Mouse (Mus musculus) thymus, adult 2 months (tissue): ENCODE data around the gene Rasa2. TPM values are rescaled to one million over a fixed set of nuclear protein-coding genes. Genes with fewer than 3 reads are reported as not detected.

Source experiments
- DNase-seq: peaks from one replicate; pipeline ENCODE4 v3.0.0; 2021
- H3K27ac ChIP-seq: fragments of 200-500 bp; 2 replicates; pipeline ENCODE4 v1.5.1; 2012; ENCODE audit warnings: low read length, control low read depth; ENCODE audit not compliant: control insufficient read depth, insufficient read depth
- H3K27me3 ChIP-seq: fragments of 200-500 bp; 2 replicates; pipeline ENCODE4 v1.6.1; 2012; ENCODE audit warnings: mild to moderate bottlenecking, low read length, moderate library complexity, mixed read lengths; ENCODE audit not compliant: control insufficient read depth, insufficient read depth
- H3K36me3 ChIP-seq: fragments of 200-500 bp; 2 replicates; pipeline ENCODE4 v1.6.1; 2012; ENCODE audit warnings: mild to moderate bottlenecking, low read length, moderate library complexity; ENCODE audit not compliant: control insufficient read depth, insufficient read depth
- H3K4me1 ChIP-seq: fragments of 200-500 bp; replicated peaks from 2 replicates; pipeline ENCODE4 v1.6.1; 2012; ENCODE audit warnings: low read length; ENCODE audit not compliant: control insufficient read depth, insufficient read depth
- H3K4me3 ChIP-seq: fragments of 200-500 bp; 2 replicates; pipeline ENCODE4 v1.5.1; 2012; ENCODE audit warnings: mild to moderate bottlenecking, low read length, control low read depth, moderate library complexity; ENCODE audit not compliant: control insufficient read depth, insufficient read depth
- CTCF ChIP-seq: fragments of 200-500 bp; IDR thresholded peaks from 2 replicates; pipeline ENCODE4 v1.5.1; 2012; ENCODE audit warnings: mild to moderate bottlenecking, control low read depth, low read length, moderate library complexity, borderline replicate concordance; ENCODE audit not compliant: control insufficient read depth, poor library complexity, insufficient read depth; ENCODE audit errors: extremely low read depth
- POLR2A ChIP-seq: fragments of 200-500 bp; IDR thresholded peaks from 2 replicates; pipeline ENCODE4 v1.6.1; 2012; ENCODE audit warnings: mild to moderate bottlenecking, low read length, control low read depth, moderate library complexity; ENCODE audit not compliant: control insufficient read depth, poor library complexity, insufficient read depth; ENCODE audit errors: extremely low read depth
- WGBS: fragments of 180-500 bp; shearing (Covaris S2); methylation state at CpG from one replicate; pipeline ENCODE4 v1.1.7; 2018; 5-methylcytosine and 5-hydroxymethylcytosine counted together
- polyA plus RNA-seq: library from polyadenylated mRNA; depleted of rRNA; stranded (reverse); fragments of >200 nt; gene quantifications from 2 replicates; pipeline ENCODE4 v1.2.3, GENCODE M21; 2012

Gene Rasa2
- polyA plus RNA-seq, 1 experiment = 7.4 TPM

DNA sequence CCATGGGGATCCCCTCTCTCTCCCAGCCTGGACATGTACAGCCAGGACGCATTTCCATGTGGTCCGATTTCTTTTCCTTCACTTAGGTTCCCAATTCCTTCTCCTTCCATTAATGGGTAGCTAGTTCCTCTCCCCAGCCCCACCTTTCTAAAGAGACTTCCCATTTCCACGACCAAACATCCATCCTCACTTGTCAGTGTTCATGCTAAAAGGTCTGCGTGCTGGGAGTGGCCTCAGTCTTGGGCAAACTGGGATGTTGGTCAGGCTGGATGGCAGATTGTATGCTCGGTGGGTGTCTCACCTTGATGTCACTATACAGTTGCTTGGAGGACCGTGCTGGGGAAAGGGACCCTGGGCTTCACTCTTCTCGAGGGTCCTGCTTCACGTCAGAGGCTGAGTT lies 42.9 kb upstream of the Rasa2 start:
- Histone ChIP-seq H3K27me3 (no peaks in the 10 kb centered on the region), H3K27ac (no peak overlapping the region), H3K4me3 (no peak overlapping the region), H3K4me1 (no peaks in the 10 kb centered on the region; the same call in 1 of the 2 replicates), H3K36me3 (no peaks in the 10 kb centered on the region)
- 88% methylated on average over 8 of the region's 8 CpGs for WGBS
- DNase-seq = no peak
- TF ChIP-seq CTCF (no peak), POLR2A (no peak)

DNA sequence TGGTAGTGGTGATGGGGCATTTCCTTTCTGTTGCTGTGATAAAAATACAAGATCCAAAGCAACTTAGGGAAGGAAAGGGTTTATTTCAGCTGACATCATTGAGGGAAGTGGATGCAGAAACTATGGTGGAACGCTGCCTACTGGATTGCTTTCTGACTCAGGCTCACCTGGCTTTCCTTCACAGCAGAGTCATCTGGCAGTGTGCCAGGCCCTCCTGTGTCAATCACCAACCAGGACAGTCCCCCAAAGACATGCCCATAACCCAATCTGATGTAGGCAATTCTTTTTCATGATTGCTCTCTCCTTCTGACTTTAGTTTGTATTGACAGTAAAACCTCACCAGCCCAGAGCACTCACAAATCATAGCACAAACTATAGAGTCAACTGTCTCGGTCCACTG lies 41.0 kb upstream of the Rasa2 start:
- no peak for DNase-seq
- Histone ChIP-seq H3K36me3 (no peaks in the 10 kb centered on the region), H3K27me3 (no peaks in the 10 kb centered on the region), H3K27ac (no peak overlapping the region), H3K4me3 (no peak overlapping the region), H3K4me1 (no peaks in the 10 kb centered on the region; the same call in 1 of the 2 replicates)
- WGBS = 86% methylated on average over 2 of the region's 2 CpGs
- TF ChIP-seq POLR2A = no peak
- no peak for TF ChIP-seq CTCF

DNA sequence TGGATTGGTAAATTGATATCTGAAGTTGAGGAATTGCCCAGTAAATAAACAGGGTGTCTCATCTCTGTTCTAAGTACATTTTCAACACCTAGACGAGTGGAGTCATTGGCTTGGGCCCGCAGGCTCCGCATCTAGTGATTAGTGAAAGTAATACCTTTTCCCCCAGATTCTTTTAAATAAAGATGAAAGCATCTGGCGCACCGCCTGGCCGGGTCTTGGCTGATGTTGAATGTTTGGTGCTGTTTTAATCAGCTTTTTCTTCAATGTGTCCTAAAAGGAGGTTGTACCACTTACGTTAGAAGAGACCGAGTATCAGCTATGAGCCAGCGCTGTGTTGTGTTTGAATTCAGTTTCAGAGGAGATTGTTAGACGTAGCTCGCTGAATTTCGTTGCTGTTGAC lies 39.8 kb upstream of the Rasa2 start:
- WGBS = 96% methylated on average over 12 of the region's 12 CpGs
- Histone ChIP-seq H3K27me3 (no peaks in the 10 kb centered on the region), H3K4me3 (no peak overlapping the region), H3K36me3 (no peaks in the 10 kb centered on the region), H3K27ac (no peak overlapping the region), H3K4me1 (no peaks in the 10 kb centered on the region; the same call in 1 of the 2 replicates)
- TF ChIP-seq CTCF (no peak), POLR2A (no peak)
- no peak for DNase-seq

DNA sequence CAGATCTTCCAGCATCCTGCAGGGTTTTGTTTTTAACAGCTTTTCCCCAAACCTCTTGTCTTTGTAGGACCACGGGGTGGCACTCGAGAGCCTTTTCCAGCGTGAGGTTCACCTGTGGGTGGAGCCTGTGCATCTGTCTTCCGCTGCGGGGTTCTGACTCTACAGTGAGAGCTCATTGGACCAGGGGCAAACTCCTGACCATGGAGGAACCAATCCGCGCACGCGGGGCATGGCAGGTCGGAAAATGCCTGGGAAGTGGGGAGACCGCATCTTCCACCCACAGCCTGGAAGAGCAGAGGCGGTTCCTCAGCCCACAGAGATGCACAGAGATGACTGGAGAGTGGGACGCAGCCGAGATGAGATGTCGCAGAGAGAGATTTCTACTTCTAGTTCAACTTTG lies 38.5 kb upstream of the Rasa2 start:
- WGBS = under 1% methylated on average over 15 of the region's 15 CpGs

DNA sequence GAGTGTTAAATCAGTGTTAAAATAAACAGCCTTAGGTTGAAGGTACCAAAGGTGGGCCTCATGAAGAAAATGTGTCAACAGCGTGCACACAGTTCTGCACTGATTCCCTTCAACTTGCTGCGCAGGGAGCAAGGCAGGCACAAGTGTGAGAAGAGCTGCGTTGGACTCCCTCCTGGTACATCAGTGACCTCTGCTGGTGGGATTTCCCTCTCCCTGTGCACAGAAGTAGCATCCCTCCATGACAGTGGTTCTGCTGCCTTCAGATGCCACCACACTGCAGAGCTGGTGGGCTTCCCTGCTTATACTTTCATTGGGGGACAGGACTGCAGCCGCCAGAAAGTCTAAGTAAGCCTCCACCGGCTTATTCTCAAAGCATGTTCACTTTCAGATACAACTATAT lies 37.2 kb upstream of the Rasa2 start:
- 58% methylated on average over 5 of the region's 5 CpGs for WGBS
- Histone ChIP-seq H3K27me3 (no peaks in the 10 kb centered on the region), H3K36me3 (no peaks in the 10 kb centered on the region), H3K27ac (no peak overlapping the region), H3K4me3 (no peak overlapping the region), H3K4me1 (no peaks in the 10 kb centered on the region; the same call in 1 of the 2 replicates)
- DNase-seq = peak; percentile 79
- TF ChIP-seq POLR2A = no peak
- peak; percentile 68; the same call in 1 of the 2 replicates for TF ChIP-seq CTCF

More for the DNA sequence above, 38.5 kb upstream of the Rasa2 start:
- Histone ChIP-seq H3K4me3 (peak overlapping the region; percentile 27), H3K4me1 (no peaks in the 10 kb centered on the region; the same call in 1 of the 2 replicates), H3K36me3 (no peaks in the 10 kb centered on the region), H3K27ac (no peak overlapping the region), H3K27me3 (no peaks in the 10 kb centered on the region)
- peak; percentile 96 for DNase-seq
- TF ChIP-seq POLR2A (peak; percentile 66), CTCF (peak; percentile 89)

DNA sequence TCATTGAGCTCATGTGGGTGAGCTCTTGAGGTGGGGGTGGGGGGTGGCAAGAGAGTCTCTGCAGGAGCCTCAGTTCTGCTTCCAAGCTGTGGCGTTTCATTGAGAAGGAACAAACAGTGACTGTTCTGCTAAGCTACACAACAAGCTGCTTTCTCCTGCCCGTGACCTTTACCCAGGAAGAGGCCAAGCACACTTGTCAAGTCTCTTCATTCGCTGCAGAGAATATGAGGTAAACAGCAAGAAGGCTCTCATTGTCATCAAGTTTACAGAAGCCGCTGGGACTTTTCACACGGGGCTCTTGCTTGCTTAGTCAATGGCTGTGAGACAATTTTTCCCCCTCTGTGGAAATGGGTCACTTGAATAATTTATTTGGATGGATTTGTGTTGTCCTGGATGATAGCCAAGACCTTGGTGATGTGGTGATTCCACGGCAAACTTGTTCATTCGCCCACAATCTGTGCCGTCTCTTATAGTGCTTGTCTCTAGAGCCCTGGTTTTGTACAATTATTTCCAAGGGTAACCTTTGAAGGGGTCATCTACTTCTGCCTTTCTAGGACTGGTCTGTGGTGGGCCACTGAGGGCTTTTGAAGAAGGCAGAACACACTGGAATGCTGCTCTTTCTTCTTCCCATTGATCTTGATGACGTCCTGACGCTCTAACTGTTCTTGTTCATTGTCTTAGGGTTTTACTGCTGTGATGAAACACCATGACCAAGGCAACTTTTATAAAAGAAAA lies 29.3 kb upstream of the Rasa2 start:
- H3K4me3 ChIP-seq = no peak overlapping the region
- H3K4me1 ChIP-seq = no peaks in the 10 kb centered on the region
- TF ChIP-seq POLR2A (no peak), CTCF (no peak)
- no peaks in the 10 kb centered on the region for H3K36me3 ChIP-seq
- WGBS = 91% methylated on average over 10 of the region's 10 CpGs
- no peak for DNase-seq
- no peak overlapping the region for H3K27ac ChIP-seq
- H3K27me3 ChIP-seq = no peaks in the 10 kb centered on the region
